In genomic region chr12:80759713-80760395, GRCm38 (mm10) we compare ENCODE assay signal across 8 mouse cellular contexts. TPM values are rescaled to one million over a fixed set of nuclear protein-coding genes. Genes with fewer than 3 reads are reported as not detected.
A peak's percentile ranks its signal among the peaks of the same experiment; 100 is the strongest.
DNase-seq lines count a peak whose midpoint lies in the region; ATAC-seq lines count a peak whose summit lies in the region.

No protein-coding gene starts in this region.

- peaks cover 3% of the 10 kb centered on the region; the same call in 1 of the 2 replicates for H3K9me3 ChIP-seq in megakaryocyte, embryonic 14.5 days
- H3K9me3 ChIP-seq in hindbrain, embryonic 13.5 days = peaks cover 20% of the 10 kb centered on the region
- no peaks in the 10 kb centered on the region for H3K9me3 ChIP-seq in limb, embryonic 10.5 days (replicated peaks)

- H3K4me2 ChIP-seq in hindbrain, embryonic 13.5 days = peak overlapping the region; percentile 80

- peaks cover 36% of the 10 kb centered on the region for H3K4me1 ChIP-seq in megakaryocyte, embryonic 14.5 days
- H3K4me1 ChIP-seq in hindbrain, embryonic 13.5 days (replicated peaks) = peaks cover 28% of the 10 kb centered on the region
- peaks cover 35% of the 10 kb centered on the region for H3K4me1 ChIP-seq in limb, embryonic 10.5 days

- H3K4me3 ChIP-seq in megakaryocyte, embryonic 14.5 days (replicated peaks) = peak overlapping the region; percentile 84
- peak overlapping the region; percentile 75 for H3K4me3 ChIP-seq in hindbrain, embryonic 13.5 days
- H3K4me3 ChIP-seq in limb, embryonic 10.5 days = peak overlapping the region; percentile 72

- DNase-seq in embryo, embryonic 9.5 days (ENCODE audit: extremely low spot score) = peak; percentile 79
- peak; percentile 63 for DNase-seq in limb, embryonic 10.5 days (ENCODE audit: low spot score)
- DNase-seq in retina, postnatal 1 day = peak; percentile 68
- no peak for DNase-seq in natural killer cell, adult 2 months (ENCODE audit: low spot score in 2 of 2)
- no peak for DNase-seq in lung, postnatal 36 days

- no peaks in the 10 kb centered on the region for H3K36me3 ChIP-seq in megakaryocyte, embryonic 14.5 days (replicated peaks; ENCODE audit: low read length)
- H3K36me3 ChIP-seq in hindbrain, embryonic 13.5 days = peaks cover 42% of the 10 kb centered on the region
- no peaks in the 10 kb centered on the region for H3K36me3 ChIP-seq in limb, embryonic 10.5 days

- no peak for ATAC-seq in megakaryocyte, adult 5-6 weeks (ENCODE audit: poor library complexity, severe bottlenecking)
- peak; percentile 68 for ATAC-seq in hindbrain, embryonic 13.5 days (ENCODE audit: low FRiP score)

- H3K9ac ChIP-seq in hindbrain, embryonic 13.5 days = peak overlapping the region; percentile 97

- H3K27me3 ChIP-seq in megakaryocyte, embryonic 14.5 days (replicated peaks) = peaks cover 87% of the 10 kb centered on the region
- H3K27me3 ChIP-seq in hindbrain, embryonic 13.5 days = peaks cover 15% of the 10 kb centered on the region; the same call in 1 of the 2 replicates
- H3K27me3 ChIP-seq in limb, embryonic 10.5 days (ENCODE audit: low read depth, poor library complexity, severe bottlenecking) = peaks cover 73% of the 10 kb centered on the region

- under 1% methylated on average over 22 of the region's 22 CpGs for WGBS in hindbrain, embryonic 13.5 days
- WGBS in limb, embryonic 10.5 days = 1% methylated on average over 22 of the region's 22 CpGs

- H3K27ac ChIP-seq in hindbrain, embryonic 13.5 days = peak overlapping the region; percentile 98
- H3K27ac ChIP-seq in limb, embryonic 10.5 days = peak overlapping the region; percentile 77

RNA-seq across cellular contexts. Expression of gene Ccdc177, which starts 0.6 kb away (rescaled TPM):
- polyA plus RNA-seq in megakaryocyte, embryonic 14.5 days (2012; ENCODE audit: insufficient read depth, low replicate concordance) = not detected in 2 replicates
- not detected in 2 replicates for total RNA-seq in megakaryocyte, adult 5-6 weeks (2015)
- not detected in 2 replicates for total RNA-seq in megakaryocyte, adult 5-6 weeks (2017)
- polyA plus RNA-seq in hindbrain, embryonic 13.5 days (2015; fragmentation: Nextera tagmentation; extraction: Ambion mirVana) = 3.8 and 4.0 TPM in 2 replicates
- polyA plus RNA-seq in limb, embryonic 10.5 days (2016; fragmentation: Nextera tagmentation; extraction: Ambion mirVana) = 0.04 and 0.06 TPM in 2 replicates

RNA-seq across cellular contexts. Expression of gene Susd6, which starts 30.5 kb away (rescaled TPM):
- polyA plus RNA-seq in megakaryocyte, embryonic 14.5 days (2012; ENCODE audit: insufficient read depth, low replicate concordance) = 5.9 and 6.0 TPM in 2 replicates
- 26.8 and 26.9 TPM in 2 replicates for total RNA-seq in megakaryocyte, adult 5-6 weeks (2015)
- total RNA-seq in megakaryocyte, adult 5-6 weeks (2017) = 37.1 and 38.3 TPM in 2 replicates
- polyA plus RNA-seq in hindbrain, embryonic 13.5 days (2015; fragmentation: Nextera tagmentation; extraction: Ambion mirVana) = 11.4 and 12.8 TPM in 2 replicates
- polyA plus RNA-seq in limb, embryonic 10.5 days (2016; fragmentation: Nextera tagmentation; extraction: Ambion mirVana) = 10.0 and 12.0 TPM in 2 replicates

Comparison
In these comparisons a context has a peak if more than half of its experiments do, and no peak if none do; other contexts are left out.
1. DNase-seq: peak in embryo, embryonic 9.5 days (single experiment), limb, embryonic 10.5 days (single experiment) and retina, postnatal 1 day (single experiment); none in natural killer cell, adult 2 months (0 of 2) and lung, postnatal 36 days (single experiment).
2. Peak in every context shown above with its lines, with median percentiles within 50 percentile points of each other: H3K4me3 ChIP-seq.